Mouse (Mus musculus) spleen, adult 12 weeks (tissue): ENCODE results near the gene Gm5134.

Experiments
- DNase-seq: peaks from one replicate; pipeline ENCODE4 v3.0.0; 2022; ENCODE audit warnings: low spot score

Gm5134 gene

DNA sequence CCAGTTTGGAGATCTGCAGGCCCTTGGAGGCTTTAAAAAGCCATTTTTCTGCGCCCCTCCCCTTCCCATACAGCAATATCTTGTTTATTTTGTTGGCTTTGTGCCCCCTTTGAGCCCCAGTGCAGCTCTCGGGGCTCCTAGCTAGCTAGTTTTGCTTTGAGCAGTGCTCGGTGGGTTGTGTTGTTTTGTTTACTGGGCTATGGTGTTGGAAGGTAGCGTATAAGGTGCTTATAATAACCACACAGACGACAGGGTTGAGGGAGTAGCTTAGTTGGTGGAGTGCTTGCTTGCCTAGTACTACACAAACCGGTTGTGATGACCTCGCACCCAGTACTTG is 78.8 kb downstream of the Gm5134 start:
- DNase-seq, result no peak

DNA sequence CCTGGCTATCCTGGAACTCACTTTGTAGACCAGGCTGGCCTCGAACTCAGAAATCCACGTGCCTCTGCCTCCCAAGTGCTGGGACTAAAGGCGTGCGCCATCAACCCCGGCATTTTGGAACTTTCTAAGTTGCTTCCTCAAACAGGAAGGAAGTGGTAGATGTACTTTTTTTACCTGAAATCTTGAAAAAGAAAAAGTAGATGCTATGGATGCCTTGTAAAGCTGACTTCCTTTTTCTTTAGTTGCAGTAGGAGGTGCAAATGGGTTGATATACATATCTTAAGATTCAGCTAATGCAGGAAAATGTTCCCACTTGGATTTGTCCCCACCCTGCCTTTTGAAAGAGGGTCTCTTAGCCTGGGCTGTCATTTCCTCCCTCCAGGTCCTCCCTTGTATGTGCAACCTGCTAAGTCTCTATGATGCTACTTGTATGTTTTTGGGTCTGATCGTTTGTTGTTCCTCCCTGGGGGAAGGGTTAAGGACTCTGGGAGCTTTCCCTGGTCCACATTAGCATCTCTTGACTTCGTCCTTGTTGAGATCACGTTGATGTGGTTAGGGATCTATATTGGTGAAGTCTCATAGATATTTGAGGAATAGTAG is 79.8 kb downstream of the Gm5134 start:
- no peak for DNase-seq

DNA sequence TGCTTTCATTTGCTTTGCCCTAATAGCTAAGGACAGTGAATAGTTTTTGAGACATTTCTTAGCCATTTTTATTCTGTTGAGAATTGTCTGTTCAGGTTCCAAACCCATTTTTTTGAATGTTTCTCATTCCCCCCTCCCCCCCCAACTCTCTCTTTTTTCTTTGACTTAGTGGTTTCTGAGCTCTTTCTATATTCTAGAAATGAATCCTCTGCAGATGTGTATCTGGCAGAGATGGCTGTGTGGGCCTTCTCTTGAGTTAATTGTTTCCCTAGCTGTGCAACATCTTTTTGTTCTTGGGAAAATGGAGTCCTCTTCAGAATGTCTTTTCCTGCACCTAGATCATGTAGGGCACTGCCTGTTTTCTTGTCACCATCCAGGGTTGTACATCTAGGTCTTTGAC is 81.0 kb downstream of the Gm5134 start:
- DNase-seq, result no peak

DNA sequence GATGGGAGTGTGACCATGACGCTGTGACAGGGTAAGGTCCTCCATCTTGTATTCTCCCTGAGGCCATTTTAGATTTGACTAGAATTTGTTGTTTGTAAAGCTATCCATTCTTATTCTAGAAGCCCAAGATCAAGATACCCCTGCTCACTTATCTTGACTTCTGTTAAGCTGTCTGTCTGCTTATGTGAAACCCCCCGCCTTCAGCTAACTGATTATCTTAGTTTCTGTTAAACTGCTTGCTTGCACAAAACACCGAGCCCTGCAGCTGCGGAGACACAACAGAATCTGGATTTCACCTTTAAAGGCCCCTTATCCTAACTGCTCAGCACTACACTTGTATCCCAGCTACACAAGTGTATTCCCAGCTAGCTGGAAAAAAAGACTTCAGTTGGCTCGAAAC is 82.6 kb downstream of the Gm5134 start:
- DNase-seq, result no peak

DNA sequence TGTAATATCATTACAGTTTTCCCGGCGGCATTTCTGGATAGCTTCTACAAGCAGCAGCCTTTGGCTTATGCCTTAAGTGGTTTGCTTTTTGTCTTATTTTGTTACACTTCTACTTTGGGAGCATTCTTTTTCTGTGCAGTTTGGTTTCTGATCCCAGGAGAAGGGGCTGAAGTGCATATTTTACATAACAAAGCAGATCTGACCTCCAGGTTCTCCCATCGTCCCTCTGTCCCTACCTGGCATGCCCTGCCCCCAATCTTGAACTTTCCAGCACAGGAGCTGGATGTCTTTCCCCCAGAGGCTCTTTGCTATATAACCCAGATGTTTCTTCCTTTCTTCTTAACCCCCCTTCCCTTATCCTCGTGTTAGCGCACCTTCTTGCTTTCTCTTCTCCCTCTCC is 91.0 kb downstream of the Gm5134 start:
- no peak for DNase-seq

DNA sequence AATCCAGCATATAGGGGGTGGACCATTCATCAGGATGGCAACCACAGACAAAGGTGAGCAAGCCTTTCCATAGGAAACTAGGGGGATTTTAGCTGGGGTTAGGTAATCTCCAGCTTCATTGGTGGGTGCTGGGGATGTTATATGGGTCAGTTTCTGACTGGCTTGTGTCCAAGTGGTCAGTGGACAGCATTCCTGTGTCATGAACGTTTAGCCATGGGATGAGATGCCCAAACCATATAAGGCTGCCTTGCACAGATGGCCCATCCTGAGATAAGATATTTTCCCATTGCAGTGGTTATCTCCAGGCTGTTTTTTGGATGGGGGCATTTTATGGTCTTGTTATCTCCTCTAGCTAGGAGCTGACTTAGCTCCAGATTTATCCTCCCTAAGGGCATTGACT is 92.4 kb downstream of the Gm5134 start:
- DNase-seq, result no peak

DNA sequence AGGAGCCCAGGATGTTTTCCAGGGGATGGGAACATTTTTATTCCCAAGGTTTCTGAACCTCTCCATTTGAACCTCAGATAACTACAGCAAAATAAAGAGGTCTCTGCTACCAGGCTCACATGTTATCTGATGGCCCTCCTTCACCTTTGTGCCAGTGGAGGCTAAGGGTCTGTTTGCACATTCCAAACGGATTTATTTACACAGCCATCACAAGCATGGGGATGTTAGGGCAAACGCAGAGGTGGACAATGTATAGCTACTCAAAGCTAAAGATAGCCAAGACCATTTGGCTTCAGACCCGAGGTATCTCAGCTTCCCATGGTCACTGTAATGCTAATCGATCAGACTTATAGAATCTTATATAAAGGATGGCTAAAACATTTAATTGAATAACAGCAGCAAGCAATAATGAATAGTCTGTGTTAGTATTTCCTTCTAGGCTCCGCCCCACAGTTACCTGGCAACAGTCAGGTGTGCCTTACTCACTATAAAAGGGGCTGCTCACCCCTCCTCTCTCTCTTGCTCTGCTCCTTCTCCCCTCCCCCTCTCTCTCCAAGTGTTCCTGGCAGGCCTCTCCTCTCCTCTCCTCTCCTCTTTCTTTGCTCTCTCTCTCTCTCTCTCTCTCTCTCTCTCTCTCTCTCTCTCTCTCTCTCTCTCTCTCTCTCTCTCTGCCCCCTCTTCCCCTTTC is 93.0 kb downstream of the Gm5134 start:
- DNase-seq, result no peak

DNA sequence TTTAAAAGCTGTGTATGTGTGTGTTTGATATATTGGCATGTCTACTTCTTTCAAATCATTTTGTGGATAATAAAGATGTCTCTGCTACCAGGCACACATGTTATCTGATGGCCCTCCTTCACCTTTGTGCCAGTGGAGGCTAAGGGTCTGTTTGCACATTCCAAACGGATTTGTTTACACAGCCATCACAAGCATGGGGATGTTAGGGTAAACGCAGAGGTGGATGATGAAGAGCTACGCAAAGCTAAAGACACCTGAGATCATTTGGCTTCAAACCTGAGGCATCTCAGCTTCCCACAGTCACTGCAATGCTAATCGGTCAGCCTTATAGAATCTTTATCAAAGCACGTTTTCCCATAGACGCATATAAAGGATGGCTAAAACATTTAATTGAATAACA is 94.7 kb downstream of the Gm5134 start:
- no peak for DNase-seq

DNA sequence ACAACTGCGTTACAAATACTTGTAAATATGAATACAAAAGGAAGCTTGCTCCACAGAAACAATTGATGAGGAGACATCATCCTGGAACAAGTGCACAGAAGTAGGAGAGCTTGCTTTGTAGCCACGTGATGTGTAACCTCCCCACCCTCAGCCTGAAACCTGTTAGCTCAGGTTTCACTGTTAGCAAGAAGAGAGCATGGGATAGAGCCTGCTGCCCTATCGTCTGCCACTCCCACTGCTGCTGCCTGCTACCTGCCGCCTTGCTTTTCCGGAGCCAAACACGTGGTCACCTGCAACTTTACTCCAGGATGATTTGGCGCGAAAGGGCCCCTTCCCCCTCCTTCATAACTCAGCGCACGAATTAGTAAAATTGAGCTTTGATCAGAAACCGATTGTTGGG is 97.5 kb downstream of the Gm5134 start:
- no peak for DNase-seq
